Mouse (Mus musculus): Measurements from ENCODE around the gene Gm10799. TPM values are rescaled to one million over a fixed set of nuclear protein-coding genes. Genes with fewer than 3 reads are reported as not detected.
"Not testable (repeated sequence)": the region's sequence is repeated elsewhere in the genome, so short reads cannot be mapped to it uniquely, and the experiment has no call there.

Gm10799 gene
- not detected for total RNA-seq (2021)

DNA sequence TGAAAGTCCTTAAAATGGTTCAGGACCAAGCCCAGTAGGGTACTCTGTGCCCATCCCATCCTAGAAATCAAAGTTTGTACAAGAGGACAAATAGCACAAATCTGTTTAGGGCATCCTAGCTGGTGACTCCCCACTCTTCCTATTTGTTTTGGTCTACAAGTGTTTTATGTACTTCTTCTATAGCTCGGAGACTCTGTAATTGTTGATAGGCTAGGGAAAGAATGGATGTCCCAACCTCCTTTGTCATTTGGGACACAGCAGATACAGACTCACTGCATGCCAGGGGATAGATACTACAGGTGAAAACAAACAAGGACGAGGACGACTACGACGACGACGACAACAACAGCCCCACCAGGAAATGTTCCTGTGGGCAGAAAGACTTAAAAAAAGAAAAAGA lies at the start of gene Gm10799:
TSS of gene Gm10799 (minus strand) at position 101 of the 400 bp plus-strand sequence.
- intact Hi-C loops (cut with DNase I): loop anchor here (1.0 kb wide), 1 partner anchor 27 kb away; the partner anchor contains the start of gene Cd59a

GRCm38 (mm10) chr2:104117173-104117572 lies 48.8 kb upstream of the Gm10799 start:
- DNase-seq; intact Hi-C loops (cut with DNase I): not testable (repeated sequence)

More for the DNA sequence above, at the start of gene Gm10799:
- DNase-seq: not testable (repeated sequence)

DNA sequence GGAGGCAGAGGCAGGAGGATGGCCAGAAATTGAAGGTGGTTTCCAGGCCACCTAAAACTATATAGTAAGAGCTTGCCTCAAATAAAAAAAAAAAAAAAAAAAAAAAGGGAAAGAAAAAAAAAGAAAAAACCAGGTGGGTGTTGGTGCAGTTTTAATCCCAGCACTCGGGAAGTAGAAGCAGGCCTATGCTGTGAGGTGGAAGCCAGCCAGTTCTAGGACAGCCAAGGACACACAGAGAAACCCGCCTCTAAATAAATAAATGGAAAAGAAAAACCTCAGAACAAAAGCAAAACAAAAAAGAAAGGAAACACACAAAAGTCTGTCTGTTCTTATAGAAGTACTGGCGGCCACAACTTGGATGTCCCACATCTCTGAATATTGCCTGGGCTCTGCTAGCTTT lies 46.5 kb upstream of the Gm10799 start:
- no peak for DNase-seq
- intact Hi-C loops (cut with DNase I): no loop called here

- DNase-seq; intact Hi-C loops (cut with DNase I): not testable (repeated sequence)
These were observed 45.2 kb upstream of the Gm10799 start for GRCm38 (mm10) chr2:104113563-104113962.

DNA sequence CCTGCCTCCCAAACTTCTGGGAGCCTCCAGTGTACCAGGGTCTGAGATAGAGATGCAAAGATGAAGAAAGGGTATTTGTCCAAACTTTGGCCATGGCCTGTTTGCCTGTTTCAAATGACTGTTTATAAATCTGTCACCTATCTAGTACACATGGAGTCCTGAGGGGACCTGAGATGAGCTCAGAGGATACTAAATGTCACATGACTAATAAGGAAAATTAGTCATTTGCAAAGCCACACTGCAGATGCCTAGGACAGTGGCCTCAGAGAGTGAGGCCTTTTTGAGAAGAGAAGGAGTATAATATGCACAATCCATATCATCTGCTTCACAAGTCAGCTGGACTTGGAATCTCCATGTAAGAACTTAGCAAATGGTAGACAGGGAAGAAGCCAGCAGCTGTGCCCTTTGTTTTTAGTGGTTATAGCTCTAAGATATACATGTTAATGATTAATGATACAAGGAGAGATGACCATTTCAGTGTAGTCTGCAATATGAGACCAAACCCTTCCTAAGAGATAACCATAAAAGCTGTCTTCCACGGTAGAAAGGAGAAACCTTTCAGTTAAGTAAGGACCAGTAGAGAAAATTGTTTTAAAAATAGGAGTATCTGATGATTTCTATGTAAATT lies 42.9 kb upstream of the Gm10799 start:
- DNase-seq; intact Hi-C loops (cut with DNase I): not testable (repeated sequence)

GRCm38 (mm10) chr2:104110031-104110430 lies 41.7 kb upstream of the Gm10799 start:
- intact Hi-C loops (cut with DNase I): no loop called here
- no peak for DNase-seq

GRCm38 (mm10) chr2:104109528-104109927 lies 41.2 kb upstream of the Gm10799 start:
- intact Hi-C loops (cut with DNase I): no loop called here
- no peak for DNase-seq

GRCm38 (mm10) chr2:104109021-104109420 lies 40.7 kb upstream of the Gm10799 start:
- intact Hi-C loops (cut with DNase I); DNase-seq: not testable (repeated sequence)

- no peak for DNase-seq
- intact Hi-C loops (cut with DNase I): no loop called here
These were observed 36.5 kb upstream of the Gm10799 start for GRCm38 (mm10) chr2:104104800-104105199.

DNA sequence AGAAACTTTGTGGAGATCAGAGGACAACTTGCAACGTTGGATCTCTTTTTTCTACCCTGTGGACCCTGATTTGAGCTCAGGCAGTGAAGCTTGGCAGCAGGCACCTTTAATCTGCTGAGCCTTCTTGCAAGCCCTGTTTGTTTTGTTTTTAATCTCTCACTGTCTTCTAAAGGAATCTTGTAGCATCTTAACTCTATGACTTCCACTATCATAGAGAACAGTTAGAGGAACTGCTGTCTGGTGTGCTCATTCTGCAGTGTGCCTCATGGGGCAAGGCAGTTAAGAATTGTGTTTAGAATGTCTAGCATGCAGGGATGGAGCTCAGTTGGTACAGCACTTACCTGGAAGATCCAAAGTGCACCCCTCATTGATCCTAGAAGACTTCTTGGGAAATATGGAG lies 31.6 kb upstream of the Gm10799 start:
- no peak for DNase-seq
- intact Hi-C loops (cut with DNase I): no loop called here

GRCm38 (mm10) chr2:104099231-104099585 lies 30.9 kb upstream of the Gm10799 start:
- intact Hi-C loops (cut with DNase I): no loop called here
- DNase-seq: no peak

- intact Hi-C loops (cut with DNase I): no loop called here
These were observed 30.3 kb upstream of the Gm10799 start for GRCm38 (mm10) chr2:104098529-104099230.

DNA sequence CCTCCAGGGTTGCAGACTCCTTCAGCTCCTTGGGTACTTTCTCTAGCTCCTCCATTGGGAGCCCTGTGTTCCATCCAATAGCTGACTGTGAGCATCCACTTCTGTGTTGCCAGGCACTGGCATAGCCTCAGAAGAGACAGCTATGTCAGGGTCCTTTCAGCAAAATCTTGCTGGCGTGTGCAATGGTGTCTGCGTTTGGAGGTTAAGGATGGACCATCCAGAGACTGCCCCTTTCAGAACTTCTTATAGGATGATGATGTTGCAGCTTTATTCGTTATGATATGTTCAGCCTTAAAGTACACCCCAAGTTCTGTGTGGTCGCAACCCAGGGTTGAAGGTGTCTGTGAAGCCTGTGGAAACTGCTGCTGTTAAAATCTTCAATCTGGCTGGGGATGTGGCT lies 29.0 kb upstream of the Gm10799 start:
- not testable (repeated sequence) for DNase-seq
- intact Hi-C loops (cut with DNase I): loop anchor here (2.0 kb wide), 2 partner anchors 25 to 63 kb away; partner anchors contain the start of gene A930018P22Rik

More at GRCm38 (mm10) chr2:104098529-104099230, 30.3 kb upstream of the Gm10799 start:
- DNase-seq: no peak

GRCm38 (mm10) chr2:104096796-104097195 lies 28.4 kb upstream of the Gm10799 start:
- DNase-seq: not testable (repeated sequence)
- intact Hi-C loops (cut with DNase I): loop anchor here (2.0 kb wide), 2 partner anchors 26 to 62 kb away; partner anchors contain the start of gene A930018P22Rik

DNA sequence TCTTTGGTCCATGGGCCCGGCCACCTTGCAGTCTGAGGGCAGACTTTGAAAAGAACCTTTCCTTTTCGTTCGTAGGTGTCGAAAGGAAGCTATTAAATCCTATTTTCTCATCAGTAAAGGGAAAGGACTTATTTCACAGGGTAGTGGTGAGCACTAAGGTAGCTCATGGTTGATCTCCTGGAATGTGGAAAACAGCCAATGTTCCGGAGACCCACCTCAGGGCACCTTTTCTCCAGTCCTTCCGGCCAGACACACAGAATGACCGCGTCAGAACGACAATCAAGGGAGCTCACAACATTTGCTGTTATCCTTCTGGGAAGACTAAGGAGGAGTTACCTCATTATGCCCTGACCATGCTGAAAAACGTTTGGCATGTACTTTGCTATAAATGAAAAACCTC lies 27.9 kb upstream of the Gm10799 start:
- intact Hi-C loops (cut with DNase I): loop anchor here (2.0 kb wide), 2 partner anchors 27 to 61 kb away; partner anchors contain the start of gene A930018P22Rik
- no peak for DNase-seq

GRCm38 (mm10) chr2:104095741-104096213 lies 27.4 kb upstream of the Gm10799 start, which contains the start of gene Cd59a:
TSS of gene Cd59a (plus strand) at chr2:104095801.
- DNase-seq: peak; percentile 83 to 86
- intact Hi-C loops (cut with DNase I): loop anchor here (1.0 to 2.0 kb wide), 3 partner anchors 27 to 61 kb away; partner anchors contain the start of genes A930018P22Rik and Gm10799

- intact Hi-C loops (cut with DNase I): no loop called here
- no peak for DNase-seq
These were observed 25.0 kb upstream of the Gm10799 start for GRCm38 (mm10) chr2:104093305-104093704.

DNA sequence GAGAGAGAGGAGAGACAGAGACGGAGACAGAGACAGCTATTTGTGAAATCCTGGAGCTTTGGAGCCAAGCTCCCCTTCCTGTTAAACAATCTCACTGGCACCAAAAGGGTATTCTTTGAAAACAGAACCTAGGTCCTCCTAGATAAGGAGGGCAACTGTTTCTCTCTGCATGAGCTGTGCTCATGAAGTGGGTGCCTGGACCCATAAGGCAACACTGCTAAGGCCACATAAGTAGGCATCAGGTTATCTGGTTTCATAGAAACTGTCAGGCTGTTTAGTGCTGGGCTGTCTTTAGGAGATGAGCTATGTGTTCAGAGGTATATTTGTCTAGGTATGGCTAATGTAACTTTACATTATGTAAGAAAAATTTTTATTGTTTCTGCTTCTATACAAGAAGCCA lies 19.2 kb upstream of the Gm10799 start:
- DNase-seq; intact Hi-C loops (cut with DNase I): not testable (repeated sequence)

- DNase-seq; intact Hi-C loops (cut with DNase I): not testable (repeated sequence)
These were observed 15.7 kb upstream of the Gm10799 start for GRCm38 (mm10) chr2:104084027-104084426.

GRCm38 (mm10) chr2:104082474-104082873 lies 14.1 kb upstream of the Gm10799 start:
- no peak for DNase-seq
- intact Hi-C loops (cut with DNase I): no loop called here

DNA sequence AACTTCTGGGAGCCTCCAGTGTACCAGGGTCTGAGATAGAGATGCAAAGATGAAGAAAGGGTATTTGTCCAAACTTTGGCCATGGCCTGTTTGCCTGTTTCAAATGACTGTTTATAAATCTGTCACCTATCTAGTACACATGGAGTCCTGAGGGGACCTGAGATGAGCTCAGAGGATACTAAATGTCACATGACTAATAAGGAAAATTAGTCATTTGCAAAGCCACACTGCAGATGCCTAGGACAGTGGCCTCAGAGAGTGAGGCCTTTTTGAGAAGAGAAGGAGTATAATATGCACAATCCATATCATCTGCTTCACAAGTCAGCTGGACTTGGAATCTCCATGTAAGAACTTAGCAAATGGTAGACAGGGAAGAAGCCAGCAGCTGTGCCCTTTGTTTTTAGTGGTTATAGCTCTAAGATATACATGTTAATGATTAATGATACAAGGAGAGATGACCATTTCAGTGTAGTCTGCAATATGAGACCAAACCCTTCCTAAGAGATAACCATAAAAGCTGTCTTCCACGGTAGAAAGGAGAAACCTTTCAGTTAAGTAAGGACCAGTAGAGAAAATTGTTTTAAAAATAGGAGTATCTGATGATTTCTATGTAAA lies 13.2 kb upstream of the Gm10799 start:
- DNase-seq; intact Hi-C loops (cut with DNase I): not testable (repeated sequence)
